Mouse (Mus musculus) megakaryocyte, embryonic 14.5 days (primary cell): ENCODE results near the gene Frmpd2.

Experiments
- FLI1 ChIP-seq: IDR thresholded peaks from 2 replicates; pipeline ENCODE4 v1.6.1; 2012; ENCODE audit warnings: low read length, inconsistent platforms, mixed read lengths
- GATA1 ChIP-seq: IDR thresholded peaks from 3 replicates; pipeline ENCODE4 v1.6.1; 2012; ENCODE audit warnings: mixed read lengths, low read length, inconsistent platforms, borderline replicate concordance

- TF ChIP-seq GATA1 (no peak), FLI1 (no peak)
These were observed 99.2 kb downstream of the Frmpd2 start for GRCm38 (mm10) chr14:33570737-33571136.
